Mouse (Mus musculus) cerebellum, adult 9-10 months (tissue): ENCODE data around the gene Ly6g6d.
A peak's percentile ranks its signal among the peaks of the same experiment; 100 is the strongest.

Experiments used
- DNase-seq: peaks from one replicate; pipeline ENCODE4 v3.0.0; 2022

The Ly6g6d gene

GRCm38 (mm10) chr17:35097164-35097655, 19.3 kb upstream of the Ly6g6d start:
- DNase-seq, result peak; percentile 78

GRCm38 (mm10) chr17:35096597-35096996, 18.7 kb upstream of the Ly6g6d start:
- no peak for DNase-seq

- DNase-seq, result no peak
Measured at GRCm38 (mm10) chr17:35094475-35095365, 16.9 kb upstream of the Ly6g6d start.

GRCm38 (mm10) chr17:35092403-35093198, 14.7 kb upstream of the Ly6g6d start:
- peak; percentile 61 for DNase-seq

GRCm38 (mm10) chr17:35090166-35090932, 12.5 kb upstream of the Ly6g6d start:
- peak; percentile 96 for DNase-seq

GRCm38 (mm10) chr17:35088825-35089644, 11.2 kb upstream of the Ly6g6d start, which contains the start of gene Abhd16a:
Abhd16a (plus strand) TSS chr17:35089263.
- peak; percentile 95 for DNase-seq

GRCm38 (mm10) chr17:35088151-35088550, 10.3 kb upstream of the Ly6g6d start:
- no peak for DNase-seq

GRCm38 (mm10) chr17:35085208-35085865, 7.5 kb upstream of the Ly6g6d start, which contains the start of gene Ly6g6f:
Ly6g6f (minus strand) TSS chr17:35085610.
- no peak for DNase-seq

- DNase-seq, result no peak
Measured at GRCm38 (mm10) chr17:35083929-35084497, 6.1 kb upstream of the Ly6g6d start.

GRCm38 (mm10) chr17:35082841-35083576, 5.1 kb upstream of the Ly6g6d start:
- peak; percentile 87 for DNase-seq

GRCm38 (mm10) chr17:35080710-35081109, 2.8 kb upstream of the Ly6g6d start:
- no peak for DNase-seq

GRCm38 (mm10) chr17:35080248-35080647, 2.4 kb upstream of the Ly6g6d start:
- DNase-seq, result no peak

GRCm38 (mm10) chr17:35079778-35080177, 1.9 kb upstream of the Ly6g6d start:
- no peak for DNase-seq

- DNase-seq, result no peak
Measured at GRCm38 (mm10) chr17:35077285-35077684, 580 bp downstream of the Ly6g6d start.

GRCm38 (mm10) chr17:35076507-35077176, 1.2 kb downstream of the Ly6g6d start, which contains the start of gene Ly6g6e:
Ly6g6e (plus strand) TSS chr17:35076902.
- DNase-seq, result no peak

GRCm38 (mm10) chr17:35074097-35074496, 3.8 kb downstream of the Ly6g6d start:
- DNase-seq, result peak; percentile 90

GRCm38 (mm10) chr17:35071454-35071853, 6.4 kb downstream of the Ly6g6d start:
- DNase-seq, result no peak

GRCm38 (mm10) chr17:35070556-35071229, 7.2 kb downstream of the Ly6g6d start:
- DNase-seq, result peak; percentile 96
